In genomic region chr13:52654081-52654829, GRCm38 (mm10) we compare ENCODE assay signal across 18 mouse cellular contexts.
DNase-seq lines count a peak whose midpoint lies in the region; ATAC-seq and TF ChIP-seq lines count a peak whose summit lies in the region.
"Had no signal": no experiment of that assay in that cellular context is flagged by ENCODE, and none has a peak within 500 bp of the region (broad histone marks: within the 10 kb centered on the region; RNA-seq: fewer than 3 reads in every experiment).

No protein-coding gene starts in this region.

- no peak for TF ChIP-seq CTCF in brain, embryonic 14.5 days (IDR thresholded peaks at IDR 0.05; ENCODE audit: borderline replicate concordance, extremely low read depth, insufficient read depth, insufficient read length)
- TF ChIP-seq CTCF in lung, postnatal 0 days (IDR thresholded peaks at IDR 0.05) = no peak

- H3K4me2 ChIP-seq in heart, embryonic 12.5 days = no peak overlapping the region
- no peak overlapping the region for H3K4me2 ChIP-seq in lung, postnatal 0 days (replicated peaks; ENCODE audit: low read depth, low read length)
- H3K4me2 ChIP-seq: embryonic facial prominence, embryonic 15.5 days; heart, embryonic 13.5 days; hindbrain, embryonic 15.5 days; midbrain, embryonic 13.5 days had no signal

- peak; percentile 49 to 58 for DNase-seq in heart, adult 18-20 months
- DNase-seq in brain, embryonic 14.5 days (ENCODE audit: low read depth) = peak; percentile 17
- DNase-seq in gastrocnemius, postnatal 25 days = peak; percentile 14
- DNase-seq in lung, postnatal 0 days (ENCODE audit: low spot score) = peak; percentile 36
- DNase-seq in embryonic facial prominence, embryonic 10.5 days (ENCODE audit: low spot score) = no peak
- no peak for DNase-seq in frontal cortex, adult 2 months (ENCODE audit: extremely low spot score in 1 of 2, low spot score in 1 of 2)
- no peak for DNase-seq in adrenal gland, adult 18-20 months (ENCODE audit: low spot score in 2 of 2)
- DNase-seq: B cell, adult 2 months; cerebellum, adult 18-20 months; kidney, postnatal 25 days; liver had no signal

- H3K9me3 ChIP-seq in heart, embryonic 12.5 days (replicated peaks) = no peaks in the 10 kb centered on the region
- no peaks in the 10 kb centered on the region for H3K9me3 ChIP-seq in lung, postnatal 0 days (ENCODE audit: low read length)
- no peaks in the 10 kb centered on the region for H3K9me3 ChIP-seq in embryonic facial prominence, embryonic 10.5 days
- H3K9me3 ChIP-seq: embryonic facial prominence, embryonic 15.5 days; heart, embryonic 13.5 days; hindbrain, embryonic 15.5 days; midbrain, embryonic 13.5 days had no signal

- H3K36me3 ChIP-seq in heart, embryonic 12.5 days = no peaks in the 10 kb centered on the region
- H3K36me3 ChIP-seq in lung, postnatal 0 days (ENCODE audit: insufficient read depth, low read length) = no peaks in the 10 kb centered on the region
- H3K36me3 ChIP-seq in embryonic facial prominence, embryonic 10.5 days (replicated peaks) = no peaks in the 10 kb centered on the region
- H3K36me3 ChIP-seq: embryonic facial prominence, embryonic 15.5 days; heart, embryonic 13.5 days; hindbrain, embryonic 15.5 days; midbrain, embryonic 13.5 days had no signal

- 73% methylated on average over 12 of the region's 12 CpGs for WGBS in heart, embryonic 12.5 days
- WGBS in lung, postnatal 0 days = 52% methylated on average over 12 of the region's 12 CpGs
- WGBS in embryonic facial prominence, embryonic 10.5 days = 80% methylated on average over 12 of the region's 12 CpGs

- H3K27me3 ChIP-seq in heart, embryonic 12.5 days (replicated peaks) = peaks cover 25% of the 10 kb centered on the region
- H3K27me3 ChIP-seq in lung, postnatal 0 days (replicated peaks; ENCODE audit: insufficient read depth, low read length) = no peaks in the 10 kb centered on the region
- H3K27me3 ChIP-seq in embryonic facial prominence, embryonic 10.5 days (replicated peaks; ENCODE audit: low read depth, poor library complexity, severe bottlenecking) = peaks cover 45% of the 10 kb centered on the region

- TF ChIP-seq EP300 in lung, postnatal 0 days (IDR thresholded peaks at IDR 0.05) = no peak

- no peak for ATAC-seq in heart, embryonic 12.5 days (ENCODE audit: insufficient number of reproducible peaks, low FRiP score)
- peak; percentile 42; the same call in 1 of the 2 replicates for ATAC-seq in lung, postnatal 0 days
- ATAC-seq: intestine, postnatal 0 days; midbrain, embryonic 13.5 days had no signal

- no peaks in the 10 kb centered on the region for H3K4me1 ChIP-seq in heart, embryonic 12.5 days (replicated peaks)
- no peaks in the 10 kb centered on the region for H3K4me1 ChIP-seq in lung, postnatal 0 days (ENCODE audit: insufficient read depth, low read depth, low read length)
- H3K4me1 ChIP-seq in embryonic facial prominence, embryonic 10.5 days = 0 out of 2 replicates have a peak, but pooled peaks cover 2% of the 10 kb centered on the region
- H3K4me1 ChIP-seq: heart, embryonic 13.5 days; hindbrain, embryonic 15.5 days; midbrain, embryonic 13.5 days had no signal

- TF ChIP-seq POLR2A in brain, embryonic 14.5 days (IDR thresholded peaks at IDR 0.05; ENCODE audit: borderline replicate concordance, extremely low read depth, insufficient read depth, insufficient read length, poor library complexity, severe bottlenecking) = no peak

- no peak overlapping the region for H3K4me3 ChIP-seq in heart, embryonic 12.5 days
- no peak overlapping the region for H3K4me3 ChIP-seq in lung, postnatal 0 days (ENCODE audit: low read depth, low read length)
- no peak overlapping the region for H3K4me3 ChIP-seq in embryonic facial prominence, embryonic 10.5 days
- H3K4me3 ChIP-seq: embryonic facial prominence, embryonic 15.5 days; heart, embryonic 13.5 days; hindbrain, embryonic 15.5 days; midbrain, embryonic 13.5 days had no signal

- no peak overlapping the region for H3K9ac ChIP-seq in heart, embryonic 12.5 days
- no peak overlapping the region for H3K9ac ChIP-seq in lung, postnatal 0 days (replicated peaks; ENCODE audit: low read depth)
- H3K9ac ChIP-seq: embryonic facial prominence, embryonic 15.5 days; heart, embryonic 13.5 days; hindbrain, embryonic 15.5 days; midbrain, embryonic 13.5 days had no signal

- H3K27ac ChIP-seq in heart, embryonic 12.5 days (ENCODE audit: poor library complexity, severe bottlenecking) = no peak overlapping the region
- H3K27ac ChIP-seq in lung, postnatal 0 days (ENCODE audit: low read length) = no peak overlapping the region
- no peak overlapping the region for H3K27ac ChIP-seq in embryonic facial prominence, embryonic 10.5 days (replicated peaks)
- H3K27ac ChIP-seq: embryonic facial prominence, embryonic 15.5 days; heart, embryonic 13.5 days; hindbrain, embryonic 15.5 days; macrophage; midbrain, embryonic 13.5 days had no signal

Comparison
In these comparisons a context has a peak if more than half of its experiments do, and no peak if none do; other contexts are left out.
1. DNase-seq: peak in heart, adult 18-20 months (2 of 2), brain, embryonic 14.5 days (single experiment), gastrocnemius, postnatal 25 days (single experiment) and lung, postnatal 0 days (single experiment); none in embryonic facial prominence, embryonic 10.5 days (single experiment), frontal cortex, adult 2 months (0 of 2) and adrenal gland, adult 18-20 months (0 of 2).